Mouse (Mus musculus): ENCODE measurements around the gene Ubtf. TPM values are rescaled to one million over a fixed set of nuclear protein-coding genes. Genes with fewer than 3 reads are reported as not detected.

The Ubtf gene
- total RNA-seq, 2 experiments from 2014 or later = 56.0 to 64.8 TPM

- DNase-seq = peak; percentile 76
These were observed 1.5 kb downstream of the Ubtf start for GRCm38 (mm10) chr11:102317901-102318575.

GRCm38 (mm10) chr11:102317298-102317900 lies 2.1 kb downstream of the Ubtf start:
- peak; percentile 83 for DNase-seq

- peak; percentile 88 for DNase-seq
These were observed 2.8 kb downstream of the Ubtf start for GRCm38 (mm10) chr11:102316572-102317297.

- no peak for DNase-seq
These were observed 3.6 kb downstream of the Ubtf start for GRCm38 (mm10) chr11:102315690-102316571.

- no peak for DNase-seq
These were observed 5.2 kb downstream of the Ubtf start for GRCm38 (mm10) chr11:102314321-102314720.

- no peak for DNase-seq
These were observed 7.0 kb downstream of the Ubtf start for GRCm38 (mm10) chr11:102312586-102312985.

GRCm38 (mm10) chr11:102311966-102312365 lies 7.6 kb downstream of the Ubtf start:
- DNase-seq = no peak

GRCm38 (mm10) chr11:102310768-102311695 lies 8.5 kb downstream of the Ubtf start:
- DNase-seq = no peak

- no peak for DNase-seq
These were observed 9.5 kb downstream of the Ubtf start for GRCm38 (mm10) chr11:102309821-102310617.

- peak; percentile 97 for DNase-seq
These were observed 10.6 kb downstream of the Ubtf start for GRCm38 (mm10) chr11:102308979-102309378.

GRCm38 (mm10) chr11:102308104-102308503 lies 11.4 kb downstream of the Ubtf start:
- DNase-seq = peak; percentile 5

GRCm38 (mm10) chr11:102305359-102305758 lies 14.2 kb downstream of the Ubtf start:
- peak; percentile 4 for DNase-seq

- DNase-seq = no peak
These were observed 15.4 kb downstream of the Ubtf start for GRCm38 (mm10) chr11:102304141-102304540.

- DNase-seq = peak; percentile 60
These were observed 19.7 kb downstream of the Ubtf start for GRCm38 (mm10) chr11:102299839-102300238.

- no peak for DNase-seq
These were observed 21.7 kb downstream of the Ubtf start for GRCm38 (mm10) chr11:102297577-102298556.

GRCm38 (mm10) chr11:102296491-102297472 lies 22.8 kb downstream of the Ubtf start, which contains the start of gene Atxn7l3:
Atxn7l3 (minus strand) TSS chr11:102296631.
- peak; percentile 95 for DNase-seq
